Mouse (Mus musculus): ENCODE data around the gene Abcd3. TPM values are rescaled to one million over a fixed set of nuclear protein-coding genes. Genes with fewer than 3 reads are reported as not detected.

Abcd3 gene
- polyA plus RNA-seq, 1 experiment: 23.3 TPM

DNA sequence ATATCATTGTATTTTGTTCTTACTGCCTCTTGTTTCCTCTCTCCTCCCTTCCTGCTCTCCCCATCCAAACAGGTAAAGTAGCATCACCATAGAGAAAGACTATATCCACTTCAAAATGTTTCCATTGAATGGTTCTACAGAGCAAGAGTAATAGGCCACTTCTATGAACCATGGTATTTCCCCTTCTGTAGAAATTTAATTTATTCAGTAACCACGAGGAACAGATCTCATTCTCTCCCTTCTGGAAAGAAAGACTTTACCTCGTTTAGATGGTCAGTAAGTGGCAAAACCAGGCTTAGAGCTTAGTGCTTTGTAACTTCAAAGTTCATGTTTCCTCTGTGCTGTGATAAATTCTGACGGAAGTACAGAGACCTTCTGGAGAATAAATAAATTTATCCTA, 28.9 kb upstream of the Abcd3 start:
- TF ChIP-seq CTCF (IDR thresholded peaks at IDR 0.05; ENCODE audit: extremely low read depth, insufficient read depth, low read length): no peak
- TF ChIP-seq POLR2A (IDR thresholded peaks at IDR 0.05; ENCODE audit: extremely low read depth, insufficient read depth, low read length): no peak

GRCm38 (mm10) chr3:121843254-121843653, 28.2 kb upstream of the Abcd3 start:
- TF ChIP-seq POLR2A (IDR thresholded peaks at IDR 0.05; ENCODE audit: extremely low read depth, insufficient read depth, low read length) (no peak), CTCF (IDR thresholded peaks at IDR 0.05; ENCODE audit: extremely low read depth, insufficient read depth, low read length) (no peak)
- H3K4me3 ChIP-seq (ENCODE audit: insufficient read depth, low read length): no peak overlapping the region
- H3K27ac ChIP-seq (ENCODE audit: insufficient read depth, low read length): no peak overlapping the region
- H3K4me1 ChIP-seq (ENCODE audit: control insufficient read depth, insufficient read depth, low read length): no peaks in the 10 kb centered on the region

More for the DNA sequence above, 28.9 kb upstream of the Abcd3 start:
- H3K27ac ChIP-seq (ENCODE audit: insufficient read depth, low read length): no peak overlapping the region
- no peak overlapping the region for H3K4me3 ChIP-seq (ENCODE audit: insufficient read depth, low read length)
- H3K4me1 ChIP-seq (ENCODE audit: control insufficient read depth, insufficient read depth, low read length): no peaks in the 10 kb centered on the region

DNA sequence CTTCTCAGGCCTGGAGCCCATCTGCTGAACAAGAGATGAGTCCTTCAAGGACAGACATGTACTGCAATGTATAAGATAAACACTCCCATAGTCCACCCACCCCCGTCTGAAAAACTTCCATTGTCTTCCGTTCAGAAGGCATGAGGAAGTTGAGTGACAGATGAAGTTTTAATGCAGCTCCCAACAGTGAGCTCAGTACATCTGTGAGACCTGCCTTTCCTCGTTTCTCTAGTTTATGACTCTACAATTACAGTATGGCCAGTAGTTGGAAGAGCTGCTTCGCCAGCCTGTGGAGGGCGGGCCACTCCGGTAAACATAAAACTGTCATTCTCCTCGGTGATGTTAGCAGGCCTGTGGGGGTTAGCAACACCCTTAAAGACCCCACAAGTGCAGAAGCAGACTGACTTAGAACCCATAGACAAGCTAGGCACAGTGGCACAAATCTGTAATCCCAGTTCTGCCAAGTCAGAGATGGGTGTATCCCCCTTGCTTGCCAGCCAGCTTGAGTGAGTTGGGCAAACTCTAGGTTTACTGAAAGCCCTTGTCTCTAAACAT, 27.3 kb upstream of the Abcd3 start:
- TF ChIP-seq POLR2A (IDR thresholded peaks at IDR 0.05; ENCODE audit: extremely low read depth, insufficient read depth, low read length) (no peak), CTCF (IDR thresholded peaks at IDR 0.05; ENCODE audit: extremely low read depth, insufficient read depth, low read length) (no peak)
- no peaks in the 10 kb centered on the region for H3K4me1 ChIP-seq (ENCODE audit: control insufficient read depth, insufficient read depth, low read length)
- H3K27ac ChIP-seq (ENCODE audit: insufficient read depth, low read length): no peak overlapping the region
- H3K4me3 ChIP-seq (ENCODE audit: insufficient read depth, low read length): no peak overlapping the region

DNA sequence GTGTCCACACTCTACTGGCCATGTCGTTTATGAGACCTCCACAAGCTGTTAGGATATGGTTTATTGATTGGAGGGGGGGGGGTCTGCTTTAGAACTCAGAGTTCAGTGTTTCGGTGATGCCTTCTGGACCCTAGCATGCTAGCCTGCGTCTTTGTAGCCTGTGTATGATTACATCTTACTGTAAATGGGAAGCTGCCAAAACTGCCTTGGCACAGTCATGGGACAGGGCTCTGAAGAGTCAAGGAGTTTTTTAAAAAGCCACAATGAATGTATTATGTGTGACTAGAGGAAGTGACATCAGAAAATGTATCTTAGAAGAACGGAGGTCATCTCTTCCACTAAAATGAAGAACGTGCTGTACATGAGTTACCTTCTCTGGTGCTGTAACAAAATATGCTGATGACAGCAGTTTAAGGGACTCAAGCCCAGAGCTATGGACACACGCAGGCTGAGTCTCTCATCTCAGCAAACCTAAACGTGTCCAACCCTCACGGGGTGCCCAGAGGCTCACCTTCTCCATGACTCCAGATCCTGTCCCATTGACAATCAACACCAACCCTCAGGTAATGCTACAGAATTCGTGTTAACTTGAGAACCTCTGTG, 26.4 kb upstream of the Abcd3 start:
- Histone ChIP-seq H3K27ac (ENCODE audit: insufficient read depth, low read length) (no peak overlapping the region), H3K4me1 (ENCODE audit: control insufficient read depth, insufficient read depth, low read length) (no peaks in the 10 kb centered on the region), H3K4me3 (ENCODE audit: insufficient read depth, low read length) (no peak overlapping the region)
- TF ChIP-seq CTCF (IDR thresholded peaks at IDR 0.05; ENCODE audit: extremely low read depth, insufficient read depth, low read length) (no peak), POLR2A (IDR thresholded peaks at IDR 0.05; ENCODE audit: extremely low read depth, insufficient read depth, low read length) (no peak)

GRCm38 (mm10) chr3:121840351-121840750, 25.2 kb upstream of the Abcd3 start:
- Histone ChIP-seq H3K4me3 (ENCODE audit: insufficient read depth, low read length) (no peak overlapping the region), H3K27ac (ENCODE audit: insufficient read depth, low read length) (no peak overlapping the region), H3K4me1 (ENCODE audit: control insufficient read depth, insufficient read depth, low read length) (no peaks in the 10 kb centered on the region)
- TF ChIP-seq CTCF (IDR thresholded peaks at IDR 0.05; ENCODE audit: extremely low read depth, insufficient read depth, low read length) (no peak), POLR2A (IDR thresholded peaks at IDR 0.05; ENCODE audit: extremely low read depth, insufficient read depth, low read length) (no peak)

- TF ChIP-seq POLR2A (IDR thresholded peaks at IDR 0.05; ENCODE audit: extremely low read depth, insufficient read depth, low read length) (no peak), CTCF (IDR thresholded peaks at IDR 0.05; ENCODE audit: extremely low read depth, insufficient read depth, low read length) (no peak)
- Histone ChIP-seq H3K4me3 (ENCODE audit: insufficient read depth, low read length) (no peak overlapping the region), H3K27ac (ENCODE audit: insufficient read depth, low read length) (no peak overlapping the region), H3K4me1 (ENCODE audit: control insufficient read depth, insufficient read depth, low read length) (no peaks in the 10 kb centered on the region)
Measured at GRCm38 (mm10) chr3:121834732-121835131, 19.6 kb upstream of the Abcd3 start.

DNA sequence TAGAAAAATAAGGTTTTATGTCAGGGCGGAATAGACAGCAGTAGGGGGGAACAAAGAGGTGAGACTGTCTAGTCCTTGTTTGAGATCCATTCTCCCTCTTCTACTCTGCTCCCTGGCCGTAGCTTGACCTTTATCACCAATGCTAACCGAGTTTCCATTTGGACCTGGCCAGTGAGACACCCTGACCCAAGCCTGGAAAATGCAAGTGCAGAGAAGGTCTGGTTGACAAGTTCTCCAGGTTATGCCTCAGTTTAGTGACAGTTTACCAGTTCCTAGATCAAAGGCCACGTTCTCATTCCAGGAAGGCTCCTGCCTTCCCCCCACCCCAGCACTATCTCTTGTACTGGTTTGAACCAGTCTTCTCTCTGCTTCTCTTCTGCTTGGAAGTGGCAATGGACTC, 19.1 kb upstream of the Abcd3 start:
- no peak overlapping the region for H3K4me3 ChIP-seq (ENCODE audit: insufficient read depth, low read length)
- H3K27ac ChIP-seq (ENCODE audit: insufficient read depth, low read length): no peak overlapping the region
- TF ChIP-seq POLR2A (IDR thresholded peaks at IDR 0.05; ENCODE audit: extremely low read depth, insufficient read depth, low read length) (no peak), CTCF (IDR thresholded peaks at IDR 0.05; ENCODE audit: extremely low read depth, insufficient read depth, low read length) (no peak)
- no peaks in the 10 kb centered on the region for H3K4me1 ChIP-seq (ENCODE audit: control insufficient read depth, insufficient read depth, low read length)

DNA sequence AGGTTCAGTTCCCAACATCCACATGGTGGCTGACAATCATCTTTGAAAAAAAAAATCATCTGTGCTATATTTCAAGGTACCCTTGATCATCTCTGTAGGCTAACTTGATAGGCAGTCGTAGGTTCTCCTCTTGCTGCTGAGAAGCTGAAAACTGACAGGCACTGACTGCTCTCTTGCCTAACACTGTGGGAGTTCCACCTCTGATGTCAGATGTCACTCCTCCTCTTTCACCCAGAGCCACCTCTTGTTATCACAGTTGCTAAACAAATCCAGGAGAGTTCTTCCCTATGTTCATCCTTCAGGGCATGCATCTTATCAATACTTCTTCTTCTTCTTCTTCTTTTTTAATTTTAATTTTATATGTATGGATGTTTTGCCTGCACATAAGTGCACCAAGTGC, 10.0 kb upstream of the Abcd3 start:
- no peak for TF ChIP-seq CTCF (IDR thresholded peaks at IDR 0.05; ENCODE audit: extremely low read depth, insufficient read depth, low read length)
- no peak for TF ChIP-seq POLR2A (IDR thresholded peaks at IDR 0.05; ENCODE audit: extremely low read depth, insufficient read depth, low read length)
- Histone ChIP-seq H3K27ac (ENCODE audit: insufficient read depth, low read length) (no peak overlapping the region), H3K4me3 (ENCODE audit: insufficient read depth, low read length) (no peak overlapping the region), H3K4me1 (ENCODE audit: control insufficient read depth, insufficient read depth, low read length) (no peaks in the 10 kb centered on the region)

DNA sequence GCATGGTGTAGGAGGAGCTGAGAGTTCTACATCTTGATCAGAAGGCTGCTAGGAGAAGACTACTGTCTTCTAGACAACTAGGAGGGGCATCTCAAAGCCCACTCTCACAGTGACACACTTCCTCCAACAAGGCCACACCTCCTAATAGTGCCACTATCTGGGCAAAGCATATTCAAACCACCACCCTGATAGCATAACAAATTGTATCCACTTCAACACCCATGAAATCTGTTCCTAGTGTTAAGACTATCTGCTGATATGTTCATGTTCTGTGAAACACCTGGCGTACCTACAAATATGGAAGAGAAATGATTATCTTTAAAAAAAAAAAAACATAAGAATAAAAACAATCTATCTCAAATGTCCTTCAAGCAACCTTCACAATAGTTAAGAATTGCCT, 9.2 kb upstream of the Abcd3 start:
- no peaks in the 10 kb centered on the region for H3K4me1 ChIP-seq (ENCODE audit: control insufficient read depth, insufficient read depth, low read length)
- H3K27ac ChIP-seq (ENCODE audit: insufficient read depth, low read length): no peak overlapping the region
- TF ChIP-seq POLR2A (IDR thresholded peaks at IDR 0.05; ENCODE audit: extremely low read depth, insufficient read depth, low read length) (no peak), CTCF (IDR thresholded peaks at IDR 0.05; ENCODE audit: extremely low read depth, insufficient read depth, low read length) (no peak)
- H3K4me3 ChIP-seq (ENCODE audit: insufficient read depth, low read length): no peak overlapping the region

GRCm38 (mm10) chr3:121822643-121823042, 7.5 kb upstream of the Abcd3 start:
- no peaks in the 10 kb centered on the region for H3K4me1 ChIP-seq (ENCODE audit: control insufficient read depth, insufficient read depth, low read length)
- H3K27ac ChIP-seq (ENCODE audit: insufficient read depth, low read length): no peak overlapping the region
- H3K4me3 ChIP-seq (ENCODE audit: insufficient read depth, low read length): no peak overlapping the region
- no peak for TF ChIP-seq POLR2A (IDR thresholded peaks at IDR 0.05; ENCODE audit: extremely low read depth, insufficient read depth, low read length)
- no peak for TF ChIP-seq CTCF (IDR thresholded peaks at IDR 0.05; ENCODE audit: extremely low read depth, insufficient read depth, low read length)

Measured in cortical plate, adult 2 months (tissue).